Mouse (Mus musculus) lung, postnatal 10 days (tissue): ENCODE results near the gene Ccne1.
A peak's percentile ranks its signal among the peaks of the same experiment; 100 is the strongest.
"Not testable (repeated sequence)": the region's sequence is repeated elsewhere in the genome, so short reads cannot be mapped to it uniquely, and the experiment has no call there.

Experiments
- DNase-seq: peaks from one replicate; pipeline ENCODE4 v3.0.0; 2021

Gene Ccne1

GRCm38 (mm10) chr7:38107371-38108259 lies at the start of gene Ccne1:
TSS of gene Ccne1 (minus strand) at chr7:38107534.
- DNase-seq: peak; percentile 99

GRCm38 (mm10) chr7:38155829-38156228 lies 48.5 kb upstream of the Ccne1 start:
- DNase-seq: no peak

GRCm38 (mm10) chr7:38152571-38152970 lies 45.2 kb upstream of the Ccne1 start:
- no peak for DNase-seq

- DNase-seq: no peak
These were observed 44.5 kb upstream of the Ccne1 start for GRCm38 (mm10) chr7:38151706-38152312.

GRCm38 (mm10) chr7:38147477-38147876 lies 40.1 kb upstream of the Ccne1 start:
- DNase-seq: no peak

- DNase-seq: peak; percentile 86
These were observed 34.6 kb upstream of the Ccne1 start for GRCm38 (mm10) chr7:38141747-38142545.

- DNase-seq: no peak
These were observed 33.0 kb upstream of the Ccne1 start for GRCm38 (mm10) chr7:38140324-38140723.

GRCm38 (mm10) chr7:38134471-38134870 lies 27.1 kb upstream of the Ccne1 start:
- DNase-seq: no peak

- peak; percentile 53 for DNase-seq
These were observed 23.9 kb upstream of the Ccne1 start for GRCm38 (mm10) chr7:38131186-38131585.

- DNase-seq: no peak
These were observed 22.8 kb upstream of the Ccne1 start for GRCm38 (mm10) chr7:38129986-38130729.

GRCm38 (mm10) chr7:38129491-38129890 lies 22.2 kb upstream of the Ccne1 start:
- no peak for DNase-seq

- not testable (repeated sequence) for DNase-seq
These were observed 20.9 kb upstream of the Ccne1 start for GRCm38 (mm10) chr7:38128256-38128655.

GRCm38 (mm10) chr7:38125565-38126159 lies 18.3 kb upstream of the Ccne1 start:
- no peak for DNase-seq

- DNase-seq: not testable (repeated sequence)
These were observed 16.8 kb upstream of the Ccne1 start for GRCm38 (mm10) chr7:38124164-38124563.

- DNase-seq: no peak
These were observed 11.3 kb upstream of the Ccne1 start for GRCm38 (mm10) chr7:38118594-38118993.

GRCm38 (mm10) chr7:38112451-38112850 lies 5.1 kb upstream of the Ccne1 start:
- DNase-seq: no peak

- DNase-seq: peak; percentile 90
These were observed 4.7 kb upstream of the Ccne1 start for GRCm38 (mm10) chr7:38111996-38112395.

- peak; percentile 34 for DNase-seq
These were observed 912 bp upstream of the Ccne1 start for GRCm38 (mm10) chr7:38108260-38108632.

- DNase-seq: peak; percentile 36
These were observed 523 bp downstream of the Ccne1 start for GRCm38 (mm10) chr7:38106711-38107311.

- no peak for DNase-seq
These were observed 2.0 kb downstream of the Ccne1 start for GRCm38 (mm10) chr7:38105379-38105778.

- no peak for DNase-seq
These were observed 3.2 kb downstream of the Ccne1 start for GRCm38 (mm10) chr7:38104097-38104496.

GRCm38 (mm10) chr7:38094353-38094752 lies 13.0 kb downstream of the Ccne1 start:
- DNase-seq: no peak
